Mouse (Mus musculus) thymus, postnatal 14 days (tissue): Measurements from ENCODE around the gene Nrgn.

Experiments used
- DNase-seq: peaks from one replicate; pipeline ENCODE4 v3.0.0; 2021

Gene Nrgn

GRCm38 (mm10) chr9:37554279-37554678 lies 1.6 kb upstream of the Nrgn start:
- no peak for DNase-seq

DNA sequence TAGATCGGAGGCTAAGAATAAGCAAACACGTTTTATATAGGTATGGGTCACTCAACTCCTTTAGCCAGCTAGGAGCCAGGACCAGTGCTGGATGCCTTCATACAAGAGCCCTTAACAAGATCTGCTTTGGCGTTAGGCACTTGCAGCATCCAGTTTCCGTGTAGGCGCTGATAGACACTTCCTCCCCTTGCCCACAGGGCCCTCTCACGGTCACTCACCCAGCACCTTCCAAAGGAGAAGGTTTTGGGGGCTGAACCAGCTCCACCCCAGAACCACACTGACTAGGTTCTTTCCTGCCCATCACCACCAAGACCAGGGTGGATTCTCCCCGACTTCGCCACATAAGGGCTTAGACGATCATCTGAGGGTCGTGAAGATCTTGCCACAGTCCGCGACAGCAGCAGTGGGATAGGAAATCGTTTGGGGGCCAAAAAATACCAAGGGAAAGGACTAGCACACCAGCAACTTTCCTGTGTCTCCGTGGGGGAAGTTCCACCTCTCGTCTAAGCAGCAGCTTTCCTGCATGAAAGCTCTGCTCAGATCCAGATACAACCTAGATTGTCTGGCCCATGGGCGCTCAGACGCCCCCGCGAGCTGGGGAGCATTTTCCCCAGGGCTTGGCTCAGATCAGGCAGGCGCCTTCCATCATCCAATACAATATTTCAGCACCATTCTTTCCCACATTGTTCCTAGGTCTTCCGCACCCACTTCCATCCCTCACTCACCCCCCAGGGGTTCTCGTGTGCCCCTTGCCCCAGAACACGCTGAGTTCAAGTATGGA lies 763 bp downstream of the Nrgn start:
- DNase-seq = no peak

DNA sequence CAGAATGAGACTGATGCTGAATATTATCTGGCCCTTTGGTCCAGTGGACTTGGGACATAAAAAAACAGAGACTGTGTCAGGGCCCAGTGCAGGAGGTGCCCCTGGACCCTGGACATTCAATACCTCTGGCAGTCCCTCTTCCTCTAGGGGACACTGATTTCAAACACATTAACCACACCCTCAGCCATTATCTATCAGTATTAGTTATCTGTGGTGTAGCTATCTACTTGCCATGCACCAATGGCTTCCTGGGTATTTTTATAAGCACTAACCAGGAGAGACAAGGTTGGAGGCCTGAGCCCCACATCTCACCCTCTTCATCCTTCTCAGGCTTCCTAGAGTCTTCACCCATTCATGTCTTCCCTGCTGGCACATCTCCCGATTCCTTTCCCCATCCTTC lies 2.3 kb downstream of the Nrgn start:
- DNase-seq = no peak

DNA sequence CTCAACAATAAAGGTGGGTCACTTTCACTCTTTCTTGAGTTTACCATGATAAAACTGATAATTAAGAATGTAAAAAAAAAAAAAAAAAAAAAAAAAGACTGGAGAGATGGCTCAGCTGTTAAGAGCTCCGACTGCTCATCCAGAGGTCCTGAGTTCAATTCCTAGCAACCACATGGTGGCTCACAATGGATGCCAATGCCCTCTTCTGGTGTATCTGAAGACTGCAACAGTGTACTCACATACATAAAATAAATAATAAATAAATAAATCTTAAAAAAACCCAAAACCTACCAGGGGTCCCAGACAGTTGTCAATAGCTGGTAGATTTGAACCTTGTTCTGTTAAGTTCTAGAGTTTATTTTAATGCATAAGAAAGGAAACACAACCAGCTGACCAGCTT lies 5.8 kb downstream of the Nrgn start:
- DNase-seq = no peak

GRCm38 (mm10) chr9:37545847-37546452 lies 6.8 kb downstream of the Nrgn start:
- DNase-seq = peak; percentile 8

DNA sequence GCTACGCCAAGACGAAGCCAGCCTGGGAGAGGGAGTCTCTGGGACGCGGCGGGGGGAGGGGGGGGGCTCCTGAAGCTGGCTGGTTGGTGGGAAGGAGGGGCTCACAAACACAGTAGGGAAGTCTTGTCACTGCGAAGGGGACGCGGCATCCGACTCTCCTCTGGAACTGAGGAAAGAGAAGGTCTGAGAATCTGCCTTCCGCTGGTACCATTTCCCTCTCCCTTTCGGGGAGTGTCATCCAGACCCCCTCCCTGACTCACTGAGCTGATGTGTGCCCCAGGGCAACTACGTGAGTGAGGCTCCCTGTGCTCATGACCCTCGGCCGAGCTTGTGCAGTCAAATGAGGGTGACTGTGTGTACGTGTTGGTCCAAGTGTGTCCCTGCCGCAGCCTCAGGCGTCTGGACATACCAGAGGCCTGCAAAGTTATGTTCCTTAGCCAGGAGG lies 7.5 kb downstream of the Nrgn start:
- DNase-seq = no peak

DNA sequence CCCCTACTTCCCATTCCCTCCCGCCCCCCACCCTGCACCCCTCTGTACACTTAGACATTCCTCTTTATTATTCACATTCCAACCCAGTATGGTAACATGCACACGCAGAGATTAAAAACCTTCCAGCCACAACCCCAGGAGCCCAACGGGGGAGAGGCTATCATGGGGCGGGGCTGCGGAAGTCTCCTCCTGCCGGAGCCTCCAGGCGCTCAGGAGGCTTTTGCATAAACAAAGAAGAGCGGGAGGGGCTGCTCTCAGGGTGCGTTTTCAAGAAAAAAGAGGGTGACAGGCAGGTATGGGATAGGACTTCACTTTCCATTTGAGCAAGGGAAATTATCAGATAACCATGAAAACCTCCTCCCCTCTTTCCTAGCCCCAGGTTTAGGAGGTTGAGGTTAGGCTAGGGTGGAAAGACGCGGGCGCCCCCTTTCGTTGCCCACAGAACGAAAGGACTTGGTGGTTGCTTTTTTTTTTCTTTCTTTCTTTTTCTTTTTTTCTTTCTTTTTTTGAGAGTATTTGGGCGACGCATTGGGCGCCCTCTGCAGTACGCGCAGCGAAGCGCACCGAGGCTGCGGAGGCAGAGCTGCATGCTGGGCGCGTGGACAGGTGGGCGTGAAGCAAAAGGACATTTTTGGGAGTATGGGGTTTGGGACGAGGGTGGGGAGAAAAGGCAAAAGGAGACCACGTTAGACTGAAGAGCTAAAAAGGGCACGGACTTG lies 8.1 kb downstream of the Nrgn start:
- peak; percentile 74 for DNase-seq

DNA sequence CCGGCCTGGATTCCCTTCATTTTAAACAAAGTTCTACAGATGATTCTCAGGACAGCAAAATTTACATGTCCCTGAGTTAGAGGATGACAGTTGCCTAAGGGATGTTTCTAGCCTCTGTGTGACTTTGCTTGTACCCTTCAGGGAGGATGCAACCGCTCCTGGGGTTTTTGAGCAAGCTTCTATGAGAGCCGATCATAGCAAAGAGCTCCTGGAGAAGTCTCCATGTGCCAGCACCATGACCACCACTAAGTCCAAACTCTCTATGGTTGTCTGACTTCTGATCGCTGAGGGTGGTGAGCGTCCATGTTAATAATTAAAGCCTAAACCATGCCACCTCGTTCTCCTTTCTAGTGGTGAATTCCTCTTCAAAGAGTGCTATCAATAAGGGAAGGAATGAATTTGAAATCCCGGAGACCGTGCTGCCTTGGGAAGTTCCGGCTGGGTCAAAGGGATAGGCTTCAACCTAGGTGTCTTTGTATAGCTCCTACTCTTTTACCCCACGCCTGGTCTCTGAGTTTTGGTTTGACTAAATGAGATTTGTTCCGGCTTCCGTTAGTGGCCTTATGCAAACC lies 8.7 kb downstream of the Nrgn start:
- DNase-seq = no peak

DNA sequence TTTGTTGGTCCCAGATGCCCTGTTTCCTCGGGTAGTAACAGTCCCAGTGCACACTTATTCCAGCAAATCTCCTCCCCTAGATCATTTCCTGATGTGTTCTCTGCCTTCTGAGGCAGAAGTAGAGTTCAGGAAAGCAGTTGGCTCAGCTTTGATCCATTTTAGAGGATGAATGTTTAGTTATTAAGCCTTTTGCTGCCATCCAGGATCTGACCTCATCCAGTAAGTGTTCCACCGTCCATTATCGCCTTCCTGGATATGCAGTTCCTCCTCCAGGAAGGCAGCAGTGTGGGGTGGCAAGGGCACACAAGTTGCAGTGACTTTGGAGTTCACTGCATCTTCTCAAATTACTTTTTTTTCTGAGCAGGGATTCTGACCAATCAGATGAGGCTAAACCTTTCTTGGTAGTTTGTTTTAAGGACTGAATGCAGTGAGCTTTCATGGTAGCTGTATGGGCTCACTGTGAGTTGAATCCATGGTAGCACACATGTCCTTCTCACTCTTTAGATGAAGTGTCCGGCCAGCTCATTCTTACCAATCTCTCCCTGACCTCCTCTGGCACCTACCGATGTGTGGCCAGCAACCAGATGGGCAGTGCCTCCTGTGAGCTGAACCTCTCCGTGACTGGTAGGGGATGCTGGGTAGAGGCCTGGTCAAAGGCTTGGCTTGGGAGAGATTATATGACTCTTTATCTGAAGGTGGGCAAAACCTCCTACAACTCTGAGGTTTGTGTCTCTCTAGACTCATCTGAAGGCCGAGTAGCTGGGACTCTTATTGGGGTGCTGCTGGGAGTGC lies 10.7 kb downstream of the Nrgn start:
- no peak for DNase-seq

- DNase-seq = no peak
These were observed 11.8 kb downstream of the Nrgn start for GRCm38 (mm10) chr9:37540701-37541575.

DNA sequence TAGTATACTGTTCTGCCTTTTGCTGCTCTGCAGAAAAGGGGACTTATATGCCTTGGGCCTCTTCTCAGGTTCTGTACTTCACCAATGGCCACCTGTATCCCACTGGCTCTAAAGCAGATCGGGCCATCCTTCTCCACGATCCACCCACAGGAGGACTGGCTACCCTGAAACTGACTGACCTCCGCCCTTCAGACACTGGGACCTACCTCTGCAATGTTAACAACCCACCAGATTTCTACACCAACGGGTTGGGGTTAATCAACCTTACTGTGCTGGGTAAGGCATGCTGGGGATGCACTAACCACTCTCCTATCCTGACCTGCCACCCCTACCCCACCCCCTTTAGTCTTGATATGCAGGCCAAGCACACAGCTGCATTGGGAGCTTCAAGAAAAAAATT lies 12.5 kb downstream of the Nrgn start:
- no peak for DNase-seq

- DNase-seq = no peak
These were observed 13.3 kb downstream of the Nrgn start, which contains the start of gene Vsig2 for GRCm38 (mm10) chr9:37539170-37540025. Vsig2 (plus strand) TSS chr9:37539255.

GRCm38 (mm10) chr9:37537658-37538250 lies 14.9 kb downstream of the Nrgn start:
- DNase-seq = no peak

- DNase-seq = no peak
These were observed 15.9 kb downstream of the Nrgn start for GRCm38 (mm10) chr9:37536851-37537250.

DNA sequence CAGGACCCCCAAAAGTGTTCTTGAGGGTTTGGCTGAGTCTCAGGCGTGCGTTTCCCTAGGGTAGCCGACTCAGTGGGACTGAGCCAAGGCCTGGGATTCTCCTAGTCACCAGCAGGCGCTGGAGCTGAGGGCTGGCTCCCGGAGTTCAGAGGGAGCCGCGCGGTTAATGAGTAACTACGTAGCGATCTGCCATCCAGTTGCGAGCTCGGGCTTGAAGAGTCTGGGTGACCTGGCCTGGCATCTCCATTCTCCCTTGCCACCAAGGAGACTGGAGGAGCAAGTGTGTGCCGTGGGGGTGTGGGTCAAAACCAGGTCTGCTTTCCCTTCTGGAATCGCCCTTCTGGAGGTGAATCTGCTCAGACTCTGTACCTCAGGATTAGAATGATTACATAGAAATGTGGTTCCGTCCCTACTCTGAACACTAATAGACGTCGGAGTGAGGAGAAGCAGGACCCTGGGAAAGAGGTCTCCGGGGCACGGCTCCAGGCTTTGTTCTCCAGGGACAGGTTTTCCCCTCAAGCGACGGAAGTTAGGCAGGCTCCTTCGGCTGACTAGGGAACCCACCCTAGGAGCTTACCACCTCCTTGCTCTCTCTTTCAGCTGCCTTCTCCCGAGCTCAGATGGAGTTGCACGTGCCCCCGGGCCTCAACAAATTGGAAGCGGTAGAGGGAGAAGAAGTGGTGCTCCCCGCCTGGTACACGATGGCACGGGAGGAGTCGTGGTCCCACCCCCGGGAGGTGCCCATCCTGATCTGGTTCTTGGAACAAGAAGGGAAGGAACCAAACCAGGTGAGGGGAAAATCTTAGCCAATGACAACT lies 21.6 kb downstream of the Nrgn start:
- no peak for DNase-seq

DNA sequence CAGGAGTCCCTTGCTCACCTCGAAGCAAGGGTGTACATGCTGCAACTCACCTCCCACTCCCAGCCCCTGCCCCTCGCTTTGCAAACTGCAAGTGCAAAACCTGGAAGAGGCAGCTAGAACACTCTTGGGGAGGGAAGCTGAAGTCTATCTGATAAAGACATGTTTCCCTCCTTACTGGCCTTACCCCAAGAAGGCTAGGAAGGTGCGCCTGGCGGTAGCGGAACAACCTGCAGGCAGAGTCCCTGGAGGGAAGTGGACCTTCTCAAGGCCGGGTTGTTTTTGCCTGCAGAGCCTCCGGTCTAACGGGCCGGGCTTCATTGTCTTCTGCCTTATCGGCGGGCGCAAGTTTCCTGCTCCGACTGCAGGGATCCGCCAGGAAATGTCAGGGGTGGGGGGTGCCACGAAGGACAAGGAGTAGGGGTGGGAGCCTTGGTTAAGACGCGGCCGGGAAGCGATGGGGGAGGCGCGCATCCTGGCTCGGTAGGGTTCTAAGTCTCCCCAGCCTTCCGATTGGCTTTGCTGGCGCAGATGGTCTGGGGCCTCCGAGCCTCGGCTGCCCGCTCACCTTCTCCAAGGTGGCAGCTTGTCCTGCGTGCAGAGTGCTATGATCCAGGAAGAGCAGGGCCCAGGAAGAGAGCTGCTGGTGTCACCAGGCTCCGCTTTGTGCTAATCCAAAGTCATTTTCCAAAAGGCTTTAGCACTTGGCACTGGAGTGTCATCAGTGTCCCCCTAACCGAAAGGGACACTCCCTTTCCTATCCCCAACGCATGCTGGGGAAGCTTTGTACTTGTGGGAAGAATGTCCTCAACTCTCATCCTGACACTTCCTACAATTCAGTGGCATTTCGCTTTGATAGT lies 22.4 kb downstream of the Nrgn start:
- peak; percentile 7 for DNase-seq

GRCm38 (mm10) chr9:37528225-37528970 lies 24.3 kb downstream of the Nrgn start:
- DNase-seq = no peak
